Mouse (Mus musculus) kidney, adult 2 months (tissue): ENCODE measurements around the gene Hist1h2ao.
"Not testable (repeated sequence)": the region's sequence is repeated elsewhere in the genome, so short reads cannot be mapped to it uniquely, and the experiment has no call there.

Source experiments
- CTCF ChIP-seq: fragments of 200-500 bp; conservative IDR thresholded peaks from 2 replicates; pipeline ENCODE4 v1.5.1; 2011; ENCODE audit warnings: low read depth, mild to moderate bottlenecking, control low read depth, low read length, moderate library complexity, mixed read lengths; ENCODE audit not compliant: insufficient read depth, insufficient read length
- POLR2A ChIP-seq: fragments of 200-500 bp; IDR thresholded peaks from one replicate; pipeline ENCODE4 v1.6.1; 2011; ENCODE audit warnings: low read depth, low read length, control low read depth

DNA sequence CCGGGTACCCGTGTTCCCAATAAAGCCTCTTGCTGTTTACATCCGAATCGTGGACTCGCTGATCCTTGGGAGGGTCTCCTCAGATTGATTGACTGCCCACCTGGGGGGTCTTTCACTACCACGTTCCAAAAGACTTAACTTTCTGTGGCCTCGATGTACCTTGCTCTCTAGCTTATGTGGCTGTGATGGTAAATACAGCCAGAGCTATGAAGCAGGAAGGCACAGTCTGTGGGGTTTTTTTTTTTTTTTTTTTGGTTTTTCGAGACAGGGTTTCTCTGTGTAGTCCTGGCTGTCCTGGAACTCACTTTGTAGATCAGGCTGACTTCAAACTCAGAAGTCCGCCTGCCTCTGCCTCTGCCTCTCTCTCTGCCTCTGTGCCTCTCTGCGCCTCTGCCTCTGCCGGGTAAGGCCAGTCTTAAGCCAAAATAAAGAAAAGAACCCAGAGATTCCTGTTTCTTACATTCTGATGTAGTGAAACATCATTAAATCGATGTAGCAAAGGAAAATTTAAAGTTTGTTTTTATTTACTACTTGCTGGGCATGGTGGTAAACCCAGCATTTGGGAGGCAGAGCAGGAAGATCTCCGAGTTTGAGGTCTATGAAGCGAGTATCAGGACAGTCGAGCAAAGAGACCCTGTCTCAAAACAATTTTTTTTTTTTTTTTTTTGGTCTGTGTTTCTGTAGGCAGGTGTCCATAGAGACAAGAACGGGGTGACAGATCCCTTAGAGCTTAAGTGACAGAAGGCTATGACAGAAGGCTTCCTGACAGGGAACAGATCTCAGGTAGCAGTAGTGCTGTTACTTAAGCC is 10.0 kb downstream of the Hist1h2ao start:
- not testable (repeated sequence) for TF ChIP-seq CTCF, POLR2A
